Mouse (Mus musculus) heart, adult 8-10 months (tissue): ENCODE data around the gene Fbxl3. TPM values are rescaled to one million over a fixed set of nuclear protein-coding genes. Genes with fewer than 3 reads are reported as not detected.

ENCODE experiments used
- DNase-seq: peaks from one replicate; pipeline ENCODE4 v3.0.0; 2022; ENCODE audit warnings: low spot score
- total RNA-seq, 4 experiments: library from RNA; stranded (reverse); gene quantifications; 2 replicates each; pipeline ENCODE4 v1.2.4; 2022

The Fbxl3 gene
- total RNA-seq, 4 experiments from 2014 or later = 45.0 to 59.5 (median 55.1) TPM

DNA sequence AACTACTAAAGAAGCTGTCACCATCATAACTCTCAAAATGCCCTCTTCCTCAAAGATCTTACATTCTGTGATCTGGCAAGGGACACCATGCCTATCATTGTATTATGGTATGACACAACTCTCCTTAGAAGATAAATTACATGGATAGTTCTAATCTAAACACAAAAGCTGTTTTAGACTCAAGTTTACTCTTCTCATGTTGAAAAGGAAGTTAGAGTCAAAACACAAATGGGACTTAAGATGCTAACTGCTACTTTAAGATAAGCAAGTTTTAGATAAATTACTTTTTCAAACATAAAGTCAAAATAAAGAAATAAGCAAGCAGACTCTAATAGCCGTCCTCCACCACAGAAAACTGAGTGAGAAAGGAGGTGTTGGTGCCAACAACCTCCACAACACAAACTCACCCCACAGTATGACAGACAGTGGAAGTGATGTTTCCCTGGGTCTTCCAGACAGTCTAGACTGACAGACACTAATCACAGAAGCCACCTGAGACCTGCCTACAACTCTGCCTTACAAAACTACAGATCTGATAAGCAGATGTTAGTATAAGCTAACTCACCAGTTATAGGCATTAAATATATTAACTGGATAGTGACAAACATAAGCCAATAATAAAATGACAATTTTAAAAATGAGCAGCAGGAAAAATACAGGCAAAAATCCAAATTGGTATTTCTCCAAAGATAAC, 13.4 kb downstream of the Fbxl3 start:
- no peak for DNase-seq

- no peak for DNase-seq
Measured at GRCm38 (mm10) chr14:103079209-103079977, 20.0 kb downstream of the Fbxl3 start.

- DNase-seq = no peak
Measured at GRCm38 (mm10) chr14:103078006-103078912, 21.1 kb downstream of the Fbxl3 start.

DNA sequence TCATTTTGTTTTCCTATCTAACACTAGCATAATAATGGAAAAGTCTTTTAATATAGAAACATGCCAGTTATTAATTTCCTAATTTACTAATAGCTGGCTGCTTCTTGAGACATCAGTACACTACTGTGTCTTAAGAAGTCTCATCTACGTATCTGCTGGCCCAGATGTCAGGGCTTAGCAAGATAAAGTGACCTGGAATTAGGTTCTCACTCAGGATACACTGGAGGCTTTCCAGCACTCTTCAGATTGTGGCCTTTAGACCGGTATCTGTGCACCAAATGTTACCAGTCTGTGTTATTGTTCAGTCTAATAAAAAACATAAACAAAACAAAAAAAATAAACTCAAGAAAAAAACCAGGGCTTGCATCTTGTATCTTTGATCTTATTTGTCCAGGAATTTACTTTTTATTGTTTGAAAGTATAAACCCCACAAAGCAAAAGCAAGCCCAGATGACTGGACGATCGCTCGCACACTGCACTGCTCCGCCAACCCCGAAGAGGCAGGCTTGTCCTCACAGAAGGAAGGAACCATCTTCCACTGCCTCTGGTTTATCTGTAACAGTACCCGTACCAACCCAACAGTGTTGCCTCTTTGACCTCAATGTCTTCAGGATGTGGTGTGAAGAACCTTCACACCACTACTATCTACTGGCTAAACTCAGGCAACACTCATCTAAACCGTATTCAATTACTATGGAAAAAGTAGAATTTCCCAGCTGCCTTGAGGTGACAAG, 21.9 kb downstream of the Fbxl3 start:
- DNase-seq = no peak

DNA sequence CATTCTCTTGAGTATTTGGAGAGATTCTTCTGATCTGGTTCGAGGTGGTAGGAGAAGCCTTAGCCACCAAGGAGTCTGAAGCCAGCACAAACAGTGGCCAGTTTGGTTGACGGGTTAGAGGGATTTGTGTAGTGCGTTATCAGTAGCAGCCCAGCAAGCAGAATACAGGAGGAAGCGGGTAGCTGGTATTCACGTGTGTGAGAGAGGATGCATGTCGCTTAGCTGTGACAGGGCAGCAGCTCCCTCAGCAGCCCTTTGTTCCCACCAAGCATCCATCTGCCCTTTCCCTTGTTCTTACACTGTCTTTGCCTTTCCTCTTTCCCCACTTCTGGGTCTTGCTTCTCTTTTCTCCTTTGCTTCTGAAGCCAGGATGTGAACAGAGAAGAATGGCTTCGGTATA, 24.2 kb downstream of the Fbxl3 start:
- DNase-seq = no peak

DNA sequence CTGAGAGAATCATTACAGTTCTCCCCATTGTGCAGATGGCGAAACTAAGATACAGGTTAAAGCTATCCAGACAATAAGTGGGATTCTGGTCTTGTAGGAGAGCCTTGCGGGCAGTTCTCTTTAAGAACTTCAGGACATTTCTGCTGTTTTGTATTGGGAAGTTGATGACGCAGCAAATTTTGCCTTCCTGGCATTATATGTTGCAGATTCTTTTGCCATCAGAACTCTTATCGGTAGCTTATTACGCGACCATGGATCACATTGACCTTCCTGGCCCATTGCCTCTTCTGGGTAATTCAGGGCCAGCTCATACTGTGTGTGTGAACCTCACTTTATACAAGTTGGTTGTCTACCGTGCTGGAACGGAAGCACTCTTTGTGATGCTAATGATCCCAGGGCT, 25.5 kb downstream of the Fbxl3 start:
- no peak for DNase-seq

GRCm38 (mm10) chr14:103072731-103073130, 26.6 kb downstream of the Fbxl3 start:
- no peak for DNase-seq

DNA sequence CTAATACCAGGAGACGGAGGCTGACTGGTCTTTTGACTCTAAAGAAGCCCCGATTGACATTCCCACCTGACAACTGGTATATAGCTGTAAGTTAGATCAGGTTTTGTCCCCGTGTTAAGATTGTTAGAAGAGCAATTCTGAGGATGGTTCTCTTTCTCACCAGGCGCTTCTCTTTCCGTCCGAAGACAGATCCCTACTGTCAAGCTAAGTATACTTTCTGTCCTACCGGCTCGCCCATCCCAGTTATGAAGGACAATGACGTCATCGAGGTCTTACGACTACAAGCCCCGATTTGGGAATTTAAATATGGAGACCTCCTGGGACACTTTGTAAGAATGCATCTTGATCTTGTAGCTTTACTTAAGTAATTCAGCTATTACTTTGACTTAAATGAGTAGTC, 27.9 kb downstream of the Fbxl3 start:
- no peak for DNase-seq

DNA sequence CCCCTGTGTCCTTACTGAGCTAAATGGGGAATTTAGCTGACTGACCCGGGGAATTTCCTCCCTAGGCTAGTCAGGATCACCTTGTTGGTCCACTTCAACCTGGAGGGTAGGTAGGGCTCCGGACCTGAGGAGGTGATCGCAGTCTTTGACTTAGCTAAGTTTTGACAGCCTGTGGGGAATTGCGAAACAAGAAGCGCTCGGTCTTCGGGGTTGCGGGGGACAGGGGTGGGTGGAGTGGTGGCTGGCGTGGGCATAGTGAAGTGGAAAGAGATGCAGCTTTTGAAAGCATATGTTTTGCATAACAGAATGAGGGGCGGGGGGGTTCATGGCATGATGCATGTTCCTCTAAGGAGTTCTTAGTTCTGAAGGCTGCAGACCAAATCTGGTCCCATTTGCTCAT, 28.6 kb downstream of the Fbxl3 start:
- DNase-seq = no peak

- DNase-seq = peak; percentile 94
Measured at GRCm38 (mm10) chr14:103069864-103070611, 29.3 kb downstream of the Fbxl3 start, which contains the start of gene Cln5. Gene Cln5, plus strand, starts transcription at chr14:103070216.

DNA sequence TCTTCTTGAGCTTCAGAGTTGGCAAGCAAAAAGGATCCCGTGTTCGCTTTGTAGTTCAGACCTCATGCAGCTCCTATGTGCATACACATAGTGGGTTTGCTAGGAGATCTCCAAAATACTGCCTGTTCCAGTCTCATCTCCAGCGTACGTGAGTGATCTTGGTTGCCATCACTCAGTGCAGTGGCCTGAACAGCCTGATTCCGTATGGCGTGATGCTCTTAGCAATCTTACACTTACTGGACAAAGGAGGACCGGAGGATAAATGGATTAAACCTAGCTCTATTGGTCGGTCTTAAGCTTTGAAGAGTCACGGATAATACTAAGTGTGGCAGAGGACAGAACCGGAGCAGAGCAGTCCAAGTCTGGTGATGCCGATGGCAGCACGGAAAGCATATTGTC, 29.9 kb downstream of the Fbxl3 start:
- peak; percentile 13 for DNase-seq

GRCm38 (mm10) chr14:103065294-103066167, 33.8 kb downstream of the Fbxl3 start:
- peak; percentile 77 for DNase-seq

- no peak for DNase-seq
Measured at GRCm38 (mm10) chr14:103059495-103059894, 39.9 kb downstream of the Fbxl3 start.

GRCm38 (mm10) chr14:103058998-103059397, 40.4 kb downstream of the Fbxl3 start:
- no peak for DNase-seq

GRCm38 (mm10) chr14:103056601-103057000, 42.8 kb downstream of the Fbxl3 start:
- no peak for DNase-seq

DNA sequence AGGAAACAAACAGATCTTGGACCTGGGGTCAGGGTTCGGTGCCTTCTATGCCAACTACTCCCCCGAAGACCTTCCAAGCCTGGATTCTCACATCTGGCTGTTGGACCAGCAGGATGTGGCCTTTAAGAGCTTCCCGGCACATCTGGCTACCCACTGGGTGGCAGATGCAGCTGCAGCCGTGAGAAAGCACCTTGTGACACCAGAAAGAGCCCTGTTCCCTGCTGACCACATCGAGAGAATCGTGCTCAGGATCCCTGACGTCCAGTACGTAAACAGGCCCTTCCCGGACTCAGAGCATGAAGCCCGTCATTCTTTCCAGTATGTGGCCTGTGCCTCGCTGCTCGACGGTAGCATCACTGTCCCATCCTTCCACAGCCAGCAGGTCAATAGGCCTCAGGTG, 44.6 kb downstream of the Fbxl3 start:
- no peak for DNase-seq

GRCm38 (mm10) chr14:103051159-103051769, 48.1 kb downstream of the Fbxl3 start:
- peak; percentile 75 for DNase-seq

GRCm38 (mm10) chr14:103048292-103049086, 50.9 kb downstream of the Fbxl3 start:
- no peak for DNase-seq
